Mouse (Mus musculus) midbrain, embryonic 14.5 days (tissue): ENCODE measurements around the gene Sema6d. TPM values are rescaled to one million over a fixed set of nuclear protein-coding genes. Genes with fewer than 3 reads are reported as not detected.

Experiments
- ATAC-seq: fragments of 200-750 bp; cut with Nextera tagmentation; 2 replicates; pipeline ENCODE4 v1.8.0; 2017; ENCODE audit warnings: moderate number of reproducible peaks, moderate library complexity; ENCODE audit not compliant: low FRiP score, low TSS enrichment
- DNase-seq: peaks from one replicate; pipeline ENCODE4 v3.0.0-alpha.2; 2015
- H3K27ac ChIP-seq: fragments of 300-500 bp; sonication (generic); replicated peaks from 2 replicates; pipeline ENCODE4 v1.5.1; 2014; ENCODE audit warnings: mild to moderate bottlenecking, low read depth, low read length, moderate library complexity
- H3K27me3 ChIP-seq: fragments of 300-500 bp; sonication (generic); 2 replicates; pipeline ENCODE4 v1.6.1; 2014; ENCODE audit warnings: low read length, control low read depth, mixed read lengths; ENCODE audit not compliant: control insufficient read depth, insufficient read depth
- H3K36me3 ChIP-seq: fragments of 300-500 bp; sonication (generic); 2 replicates; pipeline ENCODE4 v1.6.1; 2014; ENCODE audit warnings: low read length, control low read depth; ENCODE audit not compliant: control insufficient read depth, insufficient read depth
- H3K4me1 ChIP-seq: fragments of 300-500 bp; sonication (generic); 2 replicates; pipeline ENCODE4 v1.6.1; 2014; ENCODE audit warnings: mild to moderate bottlenecking, antibody characterized with exemption, low read length, control low read depth; ENCODE audit not compliant: control insufficient read depth, insufficient read depth
- H3K4me2 ChIP-seq: fragments of 300-500 bp; sonication (generic); 2 replicates; pipeline ENCODE4 v1.6.1; 2014; ENCODE audit warnings: mild to moderate bottlenecking, low read length, moderate library complexity
- H3K4me3 ChIP-seq: fragments of 300-500 bp; sonication (generic); replicated peaks from 2 replicates; pipeline ENCODE4 v1.5.1; 2014; ENCODE audit warnings: low read depth, low read length
- H3K9ac ChIP-seq: fragments of 300-500 bp; sonication (generic); replicated peaks from 2 replicates; pipeline ENCODE4 v1.6.1; 2014; ENCODE audit warnings: mild to moderate bottlenecking, low read length, moderate library complexity
- H3K9me3 ChIP-seq: fragments of 300-500 bp; sonication (generic); 2 replicates; pipeline ENCODE4 v1.6.1; 2016; ENCODE audit warnings: low read length, control low read depth, mixed read lengths; ENCODE audit not compliant: control insufficient read depth
- WGBS: fragments of 180-500 bp; shearing (Covaris S2); extraction: QIAGEN DNeasy Blood & Tissue Kit; methylation state at CpG from one replicate; pipeline ENCODE4 v1.1.7; 2014; 5-methylcytosine and 5-hydroxymethylcytosine counted together
- polyA plus RNA-seq: library from polyadenylated mRNA; unstranded; fragments of >200 nt; fragmentation: Nextera tagmentation; extraction: Ambion mirVana; gene quantifications from 2 replicates; pipeline ENCODE4 v1.2.1, GENCODE M21; 2014

Sema6d gene
- polyA plus RNA-seq, 1 experiment from 2014 or later = 24.9 TPM

DNA sequence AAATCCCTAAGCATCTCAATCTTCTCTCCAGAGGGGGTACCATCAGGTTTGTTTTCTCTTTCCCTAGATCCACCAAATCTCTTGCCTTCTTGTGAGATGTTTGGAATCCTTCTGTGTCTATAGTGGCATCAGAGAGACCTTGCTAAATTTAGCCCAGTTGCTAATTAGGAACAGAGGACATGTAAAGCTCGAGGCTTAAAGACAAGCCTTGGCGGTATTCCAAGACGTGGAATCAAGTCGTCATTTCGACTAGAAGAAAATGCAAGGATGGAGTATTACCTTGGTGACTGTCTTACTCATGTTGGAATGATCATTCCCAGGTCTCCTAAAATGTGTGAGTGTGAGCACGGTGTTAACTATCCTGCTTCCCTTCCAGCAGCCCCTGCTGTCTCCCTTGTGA, 314.2 kb downstream of the Sema6d start:
- 54% methylated on average over 6 of the region's 6 CpGs for WGBS
- H3K27me3 ChIP-seq = no peaks in the 10 kb centered on the region
- DNase-seq = peak; percentile 38
- H3K9ac ChIP-seq = no peak overlapping the region
- no peak overlapping the region for H3K4me3 ChIP-seq
- no peak overlapping the region for H3K4me2 ChIP-seq
- H3K36me3 ChIP-seq = no peaks in the 10 kb centered on the region
- H3K9me3 ChIP-seq = no peaks in the 10 kb centered on the region
- ATAC-seq = no peak
- H3K27ac ChIP-seq = no peak overlapping the region
- 0 out of 2 replicates have a peak, but pooled peaks cover 7% of the 10 kb centered on the region for H3K4me1 ChIP-seq

DNA sequence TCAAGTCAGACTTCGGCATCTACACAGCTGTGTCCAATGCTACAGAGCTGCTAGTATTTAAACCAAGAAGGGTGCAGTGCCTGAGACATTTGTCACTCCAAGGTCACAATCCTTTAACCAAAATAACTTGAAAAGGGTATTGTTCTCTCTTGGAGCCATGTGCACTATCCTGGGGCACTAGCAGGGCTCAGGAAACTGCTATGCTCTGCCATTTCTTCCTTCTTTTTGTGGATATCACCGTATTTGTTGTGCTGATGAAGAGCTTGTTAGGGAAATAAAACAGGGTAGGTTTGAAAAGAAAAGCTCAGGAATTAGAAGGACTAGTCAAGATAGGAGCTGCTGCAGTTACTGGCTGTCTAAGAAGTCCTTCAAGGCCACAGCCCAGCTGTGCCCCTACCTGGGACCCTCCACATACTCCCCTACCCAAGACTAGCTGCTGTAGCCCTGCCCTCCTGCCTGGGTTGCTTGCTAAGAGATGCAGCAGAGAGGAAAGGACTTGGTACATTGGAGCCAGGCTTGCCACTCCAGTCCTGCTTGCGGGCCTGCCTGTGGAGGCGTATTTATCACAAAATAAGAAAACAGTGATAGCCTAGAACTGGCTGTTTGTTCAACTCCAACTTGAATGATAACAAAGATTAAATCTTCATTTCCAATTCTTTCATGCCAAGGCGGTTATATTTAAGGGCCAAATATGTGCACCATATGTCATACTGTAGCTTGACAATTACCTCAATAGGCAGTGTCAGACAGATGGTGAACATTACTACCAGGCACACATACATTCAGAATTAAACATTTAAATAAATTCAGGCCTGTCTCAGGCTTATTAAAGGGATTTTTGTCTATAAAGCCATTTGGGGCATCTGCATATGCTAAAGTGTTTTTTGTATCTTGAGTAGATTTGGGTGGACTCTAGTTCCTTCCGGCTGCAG, 315.1 kb downstream of the Sema6d start:
- ATAC-seq (no peak), DNase-seq (no peak)
- Histone ChIP-seq H3K4me3 (no peak overlapping the region), H3K9me3 (no peaks in the 10 kb centered on the region), H3K27me3 (no peaks in the 10 kb centered on the region), H3K27ac (no peak overlapping the region), H3K9ac (no peak overlapping the region), H3K4me1 (0 out of 2 replicates have a peak, but pooled peaks cover 7% of the 10 kb centered on the region), H3K4me2 (no peak overlapping the region), H3K36me3 (no peaks in the 10 kb centered on the region)
- 78% methylated on average over 6 of the region's 6 CpGs for WGBS

DNA sequence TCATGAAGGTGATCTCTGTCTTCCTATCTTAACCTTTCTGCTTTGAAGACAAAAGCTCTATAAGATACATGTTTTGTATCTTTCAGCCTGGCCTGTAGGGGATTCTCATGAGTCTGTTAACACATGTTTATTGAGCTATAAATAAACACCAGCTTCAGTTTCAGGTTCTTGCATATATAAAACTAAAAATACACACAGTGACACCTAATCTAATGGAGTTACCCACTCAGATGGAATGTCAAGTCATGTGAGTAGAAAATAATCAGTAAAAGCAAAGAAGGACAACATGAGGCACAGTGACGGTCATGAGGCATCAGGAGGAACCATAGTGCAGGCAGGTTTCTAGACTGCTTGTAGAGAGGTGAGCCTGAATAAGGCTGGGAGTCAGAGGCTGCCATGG, 319.2 kb downstream of the Sema6d start:
- DNase-seq = no peak
- no peak overlapping the region for H3K4me2 ChIP-seq
- 0 out of 2 replicates have a peak, but pooled peaks cover 7% of the 10 kb centered on the region for H3K4me1 ChIP-seq
- H3K27ac ChIP-seq = no peak overlapping the region
- no peak overlapping the region for H3K9ac ChIP-seq
- no peaks in the 10 kb centered on the region for H3K9me3 ChIP-seq
- ATAC-seq = no peak
- 98% methylated on average over 1 of the region's 1 CpGs for WGBS
- no peaks in the 10 kb centered on the region for H3K27me3 ChIP-seq
- no peaks in the 10 kb centered on the region for H3K36me3 ChIP-seq
- H3K4me3 ChIP-seq = no peak overlapping the region

DNA sequence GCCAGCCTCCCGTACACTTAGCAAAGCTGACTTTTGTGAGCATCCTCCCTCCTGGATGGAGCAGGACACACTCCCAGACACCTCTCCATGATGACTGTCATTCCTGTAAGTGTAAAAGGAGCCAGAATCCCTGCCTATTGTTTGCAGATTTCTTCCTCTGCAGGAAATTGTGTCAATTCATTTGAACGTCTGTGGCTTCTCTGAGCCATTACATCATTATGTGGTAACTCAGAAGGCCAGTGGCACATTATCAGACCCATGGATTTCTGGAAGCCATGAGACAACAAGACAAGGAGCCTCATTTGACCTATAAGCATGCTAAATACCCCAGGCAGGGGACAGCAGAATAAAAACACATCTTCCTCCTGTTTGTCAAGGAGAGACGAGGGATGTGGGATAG, 327.0 kb downstream of the Sema6d start:
- Histone ChIP-seq H3K4me3 (no peak overlapping the region), H3K36me3 (no peaks in the 10 kb centered on the region), H3K9ac (no peak overlapping the region), H3K4me1 (no peaks in the 10 kb centered on the region), H3K9me3 (no peaks in the 10 kb centered on the region), H3K4me2 (no peak overlapping the region), H3K27ac (no peak overlapping the region), H3K27me3 (no peaks in the 10 kb centered on the region)
- 78% methylated on average over 3 of the region's 3 CpGs for WGBS
- ATAC-seq (no peak), DNase-seq (no peak)

DNA sequence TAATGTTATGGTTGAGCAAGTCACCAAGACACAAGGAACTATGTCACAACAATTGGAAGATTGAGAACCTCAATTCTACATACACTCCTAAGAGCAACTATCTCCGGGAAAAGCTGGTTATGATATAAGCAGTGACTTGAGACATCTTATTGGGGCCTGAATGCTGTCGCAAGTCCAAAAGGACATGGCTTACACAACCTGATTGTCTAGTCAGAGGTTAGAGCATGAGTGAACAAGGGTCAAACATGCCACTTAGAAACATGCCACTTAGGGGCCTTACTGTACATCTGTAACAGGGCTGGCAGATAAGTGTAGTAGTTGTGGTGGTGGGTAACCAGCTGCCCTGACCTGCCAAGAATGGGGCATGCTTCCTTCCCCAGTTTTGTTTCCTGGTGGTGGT, 328.6 kb downstream of the Sema6d start:
- DNase-seq (no peak), ATAC-seq (no peak)
- 96% methylated on average over 2 of the region's 2 CpGs for WGBS

DNA sequence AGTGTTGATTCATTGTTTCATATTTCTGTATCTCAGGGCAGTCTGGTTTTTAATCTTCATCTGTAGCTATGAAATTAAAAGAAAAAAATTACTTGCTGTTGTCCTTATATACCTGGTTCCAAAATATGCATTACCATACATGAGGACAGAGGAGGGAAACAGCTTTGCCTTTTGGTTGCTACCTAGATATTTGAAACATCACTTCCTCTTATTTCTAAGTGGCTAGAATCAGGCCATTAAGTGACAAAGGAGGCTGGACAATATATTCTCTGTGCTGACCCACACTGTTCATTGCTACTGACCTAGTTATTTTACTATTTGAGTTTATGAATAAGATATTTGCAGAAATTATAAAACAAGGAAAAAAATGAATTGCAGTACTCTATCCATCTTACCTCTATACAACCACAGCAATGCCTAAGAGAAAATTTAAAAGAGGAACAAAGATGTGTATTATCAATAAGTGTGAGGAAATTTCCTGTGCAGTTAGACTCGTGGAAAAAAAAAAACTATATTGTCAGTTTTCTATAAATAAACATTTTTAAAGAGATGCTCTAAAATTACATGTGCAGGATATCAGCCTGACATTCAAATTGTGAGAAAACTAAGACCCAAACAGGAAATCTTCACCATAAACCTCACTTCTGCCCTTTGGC, 330.5 kb downstream of the Sema6d start:
- Histone ChIP-seq H3K27ac (no peak overlapping the region), H3K27me3 (no peaks in the 10 kb centered on the region), H3K36me3 (no peaks in the 10 kb centered on the region), H3K9ac (no peak overlapping the region), H3K9me3 (no peaks in the 10 kb centered on the region), H3K4me3 (no peak overlapping the region), H3K4me1 (no peaks in the 10 kb centered on the region), H3K4me2 (no peak overlapping the region)
- ATAC-seq (no peak), DNase-seq (no peak)
- whole genome bisulfite sequencing = 57% methylated on average over 1 of the region's 1 CpGs

More for the DNA sequence above, 328.6 kb downstream of the Sema6d start:
- Histone ChIP-seq H3K4me1 (no peaks in the 10 kb centered on the region), H3K4me2 (no peak overlapping the region), H3K27me3 (no peaks in the 10 kb centered on the region), H3K27ac (no peak overlapping the region), H3K9ac (no peak overlapping the region), H3K9me3 (no peaks in the 10 kb centered on the region), H3K36me3 (no peaks in the 10 kb centered on the region), H3K4me3 (no peak overlapping the region)

DNA sequence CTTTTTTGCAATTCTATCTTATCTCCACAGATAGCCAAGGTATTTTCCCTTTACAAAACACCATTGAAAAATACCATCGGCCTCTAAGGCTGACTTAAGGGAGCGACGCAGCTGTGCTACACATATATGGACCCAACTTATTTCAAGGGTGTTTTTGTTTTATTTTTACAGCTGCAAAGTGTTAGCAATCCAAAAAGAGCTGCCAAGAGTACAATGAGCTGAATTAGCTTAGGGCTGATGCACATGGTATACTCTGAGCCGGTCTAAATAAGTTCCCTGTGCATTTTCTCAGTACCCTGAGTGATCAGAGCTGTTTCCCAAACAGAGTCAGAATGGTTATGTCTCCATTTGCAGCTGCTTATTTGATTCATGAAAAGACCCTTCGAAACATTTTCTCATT, 340.0 kb downstream of the Sema6d start:
- ATAC-seq = no peak
- no peaks in the 10 kb centered on the region for H3K9me3 ChIP-seq
- H3K27ac ChIP-seq = no peak overlapping the region
- no peak overlapping the region for H3K4me3 ChIP-seq
- no peaks in the 10 kb centered on the region for H3K36me3 ChIP-seq
- no peak for DNase-seq
- no peaks in the 10 kb centered on the region for H3K27me3 ChIP-seq
- no peak overlapping the region for H3K4me2 ChIP-seq
- H3K9ac ChIP-seq = no peak overlapping the region
- no peaks in the 10 kb centered on the region for H3K4me1 ChIP-seq
- WGBS = 88% methylated on average over 5 of the region's 5 CpGs

DNA sequence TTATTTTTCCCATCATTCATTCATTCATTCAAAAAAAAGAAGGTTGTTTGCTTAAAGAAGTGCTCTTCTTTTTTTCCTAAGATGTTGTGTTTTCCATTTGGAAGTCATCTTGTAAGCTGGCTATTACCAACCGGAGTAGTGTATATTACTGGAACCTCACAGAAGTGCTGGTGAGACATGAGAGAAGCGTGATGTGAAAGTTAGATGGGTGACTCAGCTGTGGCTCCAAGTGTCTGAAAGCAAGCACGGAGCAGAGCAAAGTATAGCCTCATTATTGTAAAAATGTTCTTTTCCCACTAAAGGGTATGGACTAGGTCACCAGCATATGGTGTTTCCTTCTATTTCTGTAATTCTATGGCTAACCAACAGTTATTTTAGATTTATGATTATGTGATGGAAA, 340.9 kb downstream of the Sema6d start:
- ATAC-seq (no peak), DNase-seq (no peak)
- WGBS = 96% methylated on average over 3 of the region's 3 CpGs
- H3K36me3 ChIP-seq = no peaks in the 10 kb centered on the region
- H3K4me1 ChIP-seq = no peaks in the 10 kb centered on the region
- H3K9me3 ChIP-seq = no peaks in the 10 kb centered on the region
- H3K4me3 ChIP-seq = no peak overlapping the region
- H3K27me3 ChIP-seq = no peaks in the 10 kb centered on the region
- H3K9ac ChIP-seq = no peak overlapping the region
- no peak overlapping the region for H3K27ac ChIP-seq
- no peak overlapping the region for H3K4me2 ChIP-seq
